ENCODE assay signal across 10 mouse cellular contexts in the genomic region with DNA sequence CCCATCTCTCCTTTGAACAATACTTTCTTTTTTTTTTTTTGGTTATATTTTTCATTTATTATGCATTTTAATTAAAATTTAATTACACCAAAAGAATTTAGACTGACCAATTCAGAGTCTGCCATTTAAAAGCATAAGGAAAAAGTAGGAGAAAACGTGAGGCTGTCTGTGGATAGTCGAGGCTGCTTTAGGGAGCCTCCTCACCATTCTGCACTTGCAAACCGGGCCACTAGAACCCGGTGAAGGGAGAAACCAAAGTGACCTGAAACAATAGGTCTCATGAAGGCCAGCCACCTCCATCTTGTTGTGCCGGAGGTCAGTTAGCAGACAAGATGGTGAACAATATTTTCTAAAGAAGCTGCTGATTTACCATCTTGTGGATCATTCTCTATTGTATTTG. TPM values are rescaled to one million over a fixed set of nuclear protein-coding genes. Genes with fewer than 3 reads are reported as not detected.
DNase-seq lines count a peak whose midpoint lies in the region; ATAC-seq and TF ChIP-seq lines count a peak whose summit lies in the region.
"Not testable (repeated sequence)": the region's sequence is repeated elsewhere in the genome, so short reads cannot be mapped to it uniquely, and the experiment has no call there.
"Had no signal": no experiment of that assay in that cellular context is flagged by ENCODE, and none has a peak within 500 bp of the region (broad histone marks: within the 10 kb centered on the region; RNA-seq: fewer than 3 reads in every experiment).

No protein-coding gene starts in this region.

- not testable (repeated sequence) for H3K9me3 ChIP-seq in forebrain, embryonic 14.5 days (replicated peaks; ENCODE audit: control insufficient read depth, low read length); heart, postnatal 0 days (replicated peaks; ENCODE audit: control insufficient read depth, low read length); kidney, embryonic 16.5 days (ENCODE audit: low read length); liver, embryonic 12.5 days (replicated peaks); midbrain, embryonic 14.5 days (ENCODE audit: control insufficient read depth, low read length); stomach, postnatal 0 days (ENCODE audit: control insufficient read depth, low read length)

- WGBS in forebrain, embryonic 14.5 days = 82% methylated on average over 5 of the region's 5 CpGs
- WGBS in heart, postnatal 0 days = 79% methylated on average over 5 of the region's 5 CpGs
- 83% methylated on average over 5 of the region's 5 CpGs for WGBS in kidney, embryonic 16.5 days
- WGBS in liver, embryonic 12.5 days (ENCODE audit: insufficient replicate concordance) = 71% methylated on average over 5 of the region's 5 CpGs
- WGBS in midbrain, embryonic 14.5 days = 86% methylated on average over 5 of the region's 5 CpGs
- 83% methylated on average over 5 of the region's 5 CpGs for WGBS in stomach, postnatal 0 days

- ATAC-seq in forebrain, embryonic 14.5 days = peak; percentile 57; the same call in 1 of the 2 replicates
- ATAC-seq in heart, postnatal 0 days (ENCODE audit: insufficient read depth, low read depth) = peak; percentile 82
- peak; percentile 89 for ATAC-seq in kidney, embryonic 16.5 days (ENCODE audit: low FRiP score, low TSS enrichment)
- ATAC-seq in liver, embryonic 12.5 days = peak; percentile 84
- peak; percentile 70; the same call in 1 of the 2 replicates for ATAC-seq in midbrain, embryonic 14.5 days (ENCODE audit: low FRiP score, low TSS enrichment)
- ATAC-seq in stomach, postnatal 0 days (ENCODE audit: low FRiP score, low TSS enrichment) = peak; percentile 94

- not testable (repeated sequence) for H3K27me3 ChIP-seq in forebrain, embryonic 14.5 days (replicated peaks; ENCODE audit: control insufficient read depth, insufficient read depth, low read length); heart, postnatal 0 days (ENCODE audit: control insufficient read depth, insufficient read depth, low read length); kidney, embryonic 16.5 days (ENCODE audit: insufficient read depth, low read length); liver, embryonic 12.5 days (replicated peaks); midbrain, embryonic 14.5 days (ENCODE audit: control insufficient read depth, insufficient read depth, low read length); stomach, postnatal 0 days (ENCODE audit: control insufficient read depth, insufficient read depth, low read length)

- H3K4me2 ChIP-seq in forebrain, embryonic 14.5 days (ENCODE audit: low read length); heart, postnatal 0 days (ENCODE audit: low read depth, low read length); kidney, embryonic 16.5 days (replicated peaks; ENCODE audit: low read depth, low read length); liver, embryonic 12.5 days; midbrain, embryonic 14.5 days (ENCODE audit: low read length); stomach, postnatal 0 days (replicated peaks; ENCODE audit: low read depth): not testable (repeated sequence)

- H3K36me3 ChIP-seq in forebrain, embryonic 14.5 days (ENCODE audit: control insufficient read depth, insufficient read depth, low read length); heart, postnatal 0 days (replicated peaks; ENCODE audit: control insufficient read depth, insufficient read depth, low read length); kidney, embryonic 16.5 days (ENCODE audit: insufficient read depth, low read length); liver, embryonic 12.5 days; midbrain, embryonic 14.5 days (ENCODE audit: control insufficient read depth, insufficient read depth, low read length); stomach, postnatal 0 days (ENCODE audit: control insufficient read depth, insufficient read depth, low read length): not testable (repeated sequence)

- H3K4me3 ChIP-seq in forebrain, embryonic 14.5 days (ENCODE audit: low read depth, low read length); heart, postnatal 0 days (ENCODE audit: low read depth, low read length); kidney, embryonic 16.5 days (ENCODE audit: low read length); liver, embryonic 12.5 days; midbrain, embryonic 14.5 days (replicated peaks; ENCODE audit: low read depth, low read length); stomach, postnatal 0 days (ENCODE audit: low read depth, low read length): not testable (repeated sequence)

- not testable (repeated sequence) for H3K4me1 ChIP-seq in forebrain, embryonic 14.5 days (ENCODE audit: control insufficient read depth, insufficient read depth, low read length); heart, postnatal 0 days (ENCODE audit: control insufficient read depth, insufficient read depth); kidney, embryonic 16.5 days (ENCODE audit: insufficient read depth, low read length); midbrain, embryonic 14.5 days (ENCODE audit: control insufficient read depth, insufficient read depth, low read length); stomach, postnatal 0 days (replicated peaks; ENCODE audit: control insufficient read depth, insufficient read depth)
- peaks cover 10% of the 10 kb centered on the region; the same call in 1 of the 2 replicates for H3K4me1 ChIP-seq in liver, embryonic 12.5 days

- peak; percentile 29 for DNase-seq in A20 (ENCODE audit: low read depth, low spot score)
- peak; percentile 13 for DNase-seq in adrenal gland, adult 2 months
- not testable (repeated sequence) for DNase-seq in forebrain, embryonic 14.5 days (ENCODE audit: low spot score); heart, postnatal 0 days (ENCODE audit: low spot score); midbrain, embryonic 14.5 days; stomach, postnatal 0 days (ENCODE audit: low spot score)

- not testable (repeated sequence) for TF ChIP-seq EP300 in heart, postnatal 0 days (IDR thresholded peaks at IDR 0.05; ENCODE audit: low read depth); stomach, postnatal 0 days (optimal IDR thresholded peaks at IDR 0.05)

- TF ChIP-seq CTCF in heart, postnatal 0 days (IDR thresholded peaks at IDR 0.05; ENCODE audit: low read depth); stomach, postnatal 0 days (IDR thresholded peaks at IDR 0.05; ENCODE audit: low read depth): not testable (repeated sequence)

- not testable (repeated sequence) for H3K9ac ChIP-seq in forebrain, embryonic 14.5 days (ENCODE audit: low read length); heart, postnatal 0 days (replicated peaks; ENCODE audit: low read depth, low read length); kidney, embryonic 16.5 days (replicated peaks; ENCODE audit: low read length); liver, embryonic 12.5 days; midbrain, embryonic 14.5 days (replicated peaks; ENCODE audit: low read length); stomach, postnatal 0 days (ENCODE audit: low read length)

- not testable (repeated sequence) for H3K27ac ChIP-seq in forebrain, embryonic 14.5 days (ENCODE audit: low read depth, low read length); heart, postnatal 0 days (ENCODE audit: low read depth); kidney, embryonic 16.5 days (ENCODE audit: low read length); liver, embryonic 12.5 days; midbrain, embryonic 14.5 days (replicated peaks; ENCODE audit: low read depth, low read length); stomach, postnatal 0 days (replicated peaks)

RNA-seq across cellular contexts. Expression of gene Acox2, which starts 27.4 kb away (rescaled TPM):
- total RNA-seq in adrenal gland, adult 2 months (2021) = under 1 TPM in 1 of 2 experiments, not detected in 1; 0.78 TPM
- 0.46 and 1.9 TPM in 2 replicates for polyA plus RNA-seq in adrenal gland, adult 2 months (2012; rRNA removed)
- not detected in 2 replicates for polyA plus RNA-seq in forebrain, embryonic 14.5 days (2014; fragmentation: Nextera tagmentation; extraction: Ambion mirVana)
- total RNA-seq in heart, postnatal 0 days (2014; rRNA removed; ENCODE audit: low replicate concordance) = 0.39 TPM in 1 of 2 replicates, not detected in the other
- 0.15 TPM in 1 of 2 replicates, not detected in the other for polyA plus RNA-seq in heart, postnatal 0 days (2015; fragmentation: Nextera tagmentation; extraction: Ambion mirVana)
- polyA plus RNA-seq in kidney, embryonic 16.5 days (2015; fragmentation: Nextera tagmentation; extraction: Ambion mirVana) = 1.0 and 2.0 TPM in 2 replicates
- 2.8 and 3.5 TPM in 2 replicates for polyA plus RNA-seq in liver, embryonic 12.5 days (2016; fragmentation: Nextera tagmentation; extraction: Ambion mirVana)
- not detected in 2 replicates for polyA plus RNA-seq in midbrain, embryonic 14.5 days (2014; fragmentation: Nextera tagmentation; extraction: Ambion mirVana)
- polyA plus RNA-seq in stomach, postnatal 0 days (2015; fragmentation: Nextera tagmentation; extraction: Ambion mirVana) = 6.0 and 7.2 TPM in 2 replicates
- polyA plus RNA-seq: CD4-positive, CD25-positive, alpha-beta regulatory T cell, adult 4 months; embryonic facial prominence, embryonic 10.5 days had no signal

RNA-seq across cellular contexts. Expression of gene Fam107a, which starts 31.2 kb away (rescaled TPM):
- total RNA-seq in adrenal gland, adult 2 months (2021) = 1 to 10 TPM; 4.3 to 5.2 TPM
- 1.1 and 1.2 TPM in 2 replicates for polyA plus RNA-seq in adrenal gland, adult 2 months (2012; rRNA removed)
- polyA plus RNA-seq in forebrain, embryonic 14.5 days (2014; fragmentation: Nextera tagmentation; extraction: Ambion mirVana) = 0.14 and 0.15 TPM in 2 replicates
- 3.2 and 5.0 TPM in 2 replicates for total RNA-seq in heart, postnatal 0 days (2014; rRNA removed; ENCODE audit: low replicate concordance)
- 0.14 and 0.26 TPM in 2 replicates for polyA plus RNA-seq in heart, postnatal 0 days (2015; fragmentation: Nextera tagmentation; extraction: Ambion mirVana)
- polyA plus RNA-seq in kidney, embryonic 16.5 days (2015; fragmentation: Nextera tagmentation; extraction: Ambion mirVana) = 7.8 TPM in 2 replicates
- 0.05 TPM in 1 of 2 replicates, not detected in the other for polyA plus RNA-seq in liver, embryonic 12.5 days (2016; fragmentation: Nextera tagmentation; extraction: Ambion mirVana)
- 0.08 TPM in 2 replicates for polyA plus RNA-seq in midbrain, embryonic 14.5 days (2014; fragmentation: Nextera tagmentation; extraction: Ambion mirVana)
- polyA plus RNA-seq in stomach, postnatal 0 days (2015; fragmentation: Nextera tagmentation; extraction: Ambion mirVana) = 0.31 and 0.36 TPM in 2 replicates
- polyA plus RNA-seq: CD4-positive, CD25-positive, alpha-beta regulatory T cell, adult 4 months had no signal
